Mouse (Mus musculus) cerebellum, adult 2 months (tissue): ENCODE measurements around the gene Cntn2. TPM values are rescaled to one million over a fixed set of nuclear protein-coding genes. Genes with fewer than 3 reads are reported as not detected.

ENCODE experiments used
- DNase-seq, 2 experiments: peaks; one replicate each; pipeline ENCODE4 v3.0.0; 2021
- H3K27ac ChIP-seq: fragments of 200-500 bp; 2 replicates; pipeline ENCODE4 v1.5.1; 2012; ENCODE audit warnings: low read length, control low read depth, inconsistent platforms; ENCODE audit not compliant: insufficient read depth
- H3K27me3 ChIP-seq: fragments of 200-500 bp; 2 replicates; pipeline ENCODE4 v1.6.1; 2012; ENCODE audit warnings: inconsistent platforms, mild to moderate bottlenecking, low read length, moderate library complexity; ENCODE audit not compliant: control insufficient read depth, insufficient read depth
- H3K4me1 ChIP-seq: fragments of 200-500 bp; 2 replicates; pipeline ENCODE4 v1.6.1; 2011; ENCODE audit warnings: low read length; ENCODE audit not compliant: control insufficient read depth, insufficient read depth
- H3K4me3 ChIP-seq: fragments of 200-500 bp; replicated peaks from 2 replicates; pipeline ENCODE3; 2011; ENCODE audit warnings: mild to moderate bottlenecking, low read depth, low read length, control low read depth; ENCODE audit not compliant: insufficient read depth
- CTCF ChIP-seq: fragments of 200-500 bp; IDR thresholded peaks from 2 replicates; pipeline ENCODE4 v1.5.1; 2011; ENCODE audit warnings: low read depth, mild to moderate bottlenecking, control low read depth, low read length, moderate library complexity, borderline replicate concordance; ENCODE audit not compliant: insufficient read depth
- POLR2A ChIP-seq: fragments of 200-500 bp; IDR thresholded peaks from 2 replicates; pipeline ENCODE4 v1.6.1; 2011; ENCODE audit warnings: low read length, control low read depth, borderline replicate concordance; ENCODE audit not compliant: insufficient read depth
- WGBS: fragments of 180-500 bp; shearing (Covaris S2); methylation state at CpG from one replicate; pipeline ENCODE4 v1.1.7; 2018; 5-methylcytosine and 5-hydroxymethylcytosine counted together
- polyA plus RNA-seq: library from polyadenylated mRNA; depleted of rRNA; stranded (reverse); fragments of >200 nt; gene quantifications from 2 replicates; pipeline ENCODE4 v1.2.3, GENCODE M21; 2012; rRNA removed

Cntn2 gene
- 165 and 168 TPM in 2 replicates for polyA plus RNA-seq

DNA sequence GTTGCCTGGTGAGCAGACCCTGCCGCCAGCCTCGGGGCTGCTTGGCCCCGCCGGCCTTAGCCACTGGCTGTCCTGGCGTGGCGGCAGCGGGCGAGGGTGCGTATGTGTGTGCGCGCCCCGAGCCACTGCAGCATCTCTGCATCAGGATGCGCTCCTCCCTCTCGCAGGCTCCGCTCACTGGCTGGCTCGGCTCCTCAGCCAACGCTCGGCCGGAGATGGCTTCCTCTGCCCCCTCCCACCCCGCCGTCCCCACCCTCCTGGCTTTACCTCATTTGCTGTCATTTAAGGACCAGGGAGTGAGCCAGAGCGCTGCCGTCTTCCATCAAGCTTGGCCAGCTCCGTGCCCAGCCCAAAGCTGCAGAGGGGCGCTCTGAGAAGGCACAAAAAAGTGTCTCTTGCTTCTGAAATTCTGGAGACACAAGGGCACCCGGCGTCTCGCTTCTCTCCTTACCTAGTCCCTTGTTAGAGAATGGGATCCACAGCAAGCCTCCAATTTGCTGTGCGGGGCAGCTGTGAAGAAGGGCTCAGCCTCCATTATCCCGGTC is at the start of gene Cntn2:
Gene Cntn2 (minus strand): TSS at position 495 of the 545 bp plus-strand sequence.
- DNase-seq = peak; percentile 88 to 93
- Histone ChIP-seq H3K4me3 (peak within 1 kb of the TSS; percentile 99), H3K27ac (peak within 1 kb of the TSS; percentile 92), H3K4me1 (peaks cover 20% of the 10 kb centered on the region), H3K27me3 (no peaks in the 10 kb centered on the region)
- peak; percentile 95 for TF ChIP-seq POLR2A
- TF ChIP-seq CTCF = no peak
- WGBS = under 1% methylated on average over 29 of the region's 30 CpGs

DNA sequence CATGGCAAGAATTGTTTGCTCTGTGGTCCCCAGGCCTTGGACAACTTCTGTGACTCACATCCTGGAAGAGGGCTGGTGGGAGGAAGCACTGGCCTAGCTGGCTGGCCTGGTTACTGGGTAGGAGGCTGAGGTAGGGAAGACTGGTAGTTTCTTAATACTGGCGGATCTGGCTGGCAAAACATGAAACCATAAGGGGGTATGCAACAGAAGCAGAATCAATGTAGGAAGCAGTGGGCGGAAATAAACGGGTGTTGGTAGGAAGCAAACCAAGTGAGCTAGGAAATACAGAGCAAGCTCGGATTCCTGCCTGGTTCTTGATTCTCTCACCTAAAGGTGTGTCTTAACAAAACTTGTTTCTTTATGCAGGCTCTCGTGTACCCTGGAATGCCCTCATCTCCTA is 49.1 kb upstream of the Cntn2 start:
- H3K27ac ChIP-seq = no peak overlapping the region
- H3K27me3 ChIP-seq = no peaks in the 10 kb centered on the region
- 69% methylated on average over 5 of the region's 5 CpGs for WGBS
- H3K4me3 ChIP-seq = no peak overlapping the region
- DNase-seq = no peak
- H3K4me1 ChIP-seq = peaks cover 35% of the 10 kb centered on the region
- no peak for TF ChIP-seq POLR2A
- no peak for TF ChIP-seq CTCF

DNA sequence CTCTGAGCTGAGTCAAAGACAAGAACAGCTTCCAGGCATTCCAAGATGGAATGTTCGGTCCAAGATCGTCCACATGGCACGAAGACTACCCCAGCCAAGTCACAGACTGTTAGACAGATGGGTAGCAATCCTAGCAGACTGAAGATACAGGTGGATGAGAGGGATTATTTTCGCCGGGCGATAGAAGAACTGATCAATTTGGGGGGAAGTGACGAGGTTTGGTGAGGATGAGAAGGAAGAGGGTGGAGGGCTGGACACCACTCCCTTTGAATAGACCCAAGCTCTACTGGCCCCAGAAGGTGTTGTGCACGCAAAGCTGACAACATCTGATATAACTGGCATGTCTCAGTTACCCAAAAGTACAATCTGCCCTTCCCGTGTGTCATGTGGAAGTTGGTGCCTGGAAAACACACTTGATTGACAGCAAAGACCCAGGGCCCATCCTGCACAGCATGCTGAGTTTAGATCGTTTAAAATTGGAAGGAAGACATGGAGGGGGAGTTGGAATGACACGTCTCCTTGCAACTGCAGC is 48.4 kb upstream of the Cntn2 start:
- DNase-seq = peak; percentile 46 to 69
- WGBS = 19% methylated on average over 11 of the region's 11 CpGs
- Histone ChIP-seq H3K27ac (no peak overlapping the region), H3K27me3 (no peaks in the 10 kb centered on the region), H3K4me3 (no peak overlapping the region), H3K4me1 (peaks cover 35% of the 10 kb centered on the region)
- TF ChIP-seq CTCF (no peak), POLR2A (no peak)

DNA sequence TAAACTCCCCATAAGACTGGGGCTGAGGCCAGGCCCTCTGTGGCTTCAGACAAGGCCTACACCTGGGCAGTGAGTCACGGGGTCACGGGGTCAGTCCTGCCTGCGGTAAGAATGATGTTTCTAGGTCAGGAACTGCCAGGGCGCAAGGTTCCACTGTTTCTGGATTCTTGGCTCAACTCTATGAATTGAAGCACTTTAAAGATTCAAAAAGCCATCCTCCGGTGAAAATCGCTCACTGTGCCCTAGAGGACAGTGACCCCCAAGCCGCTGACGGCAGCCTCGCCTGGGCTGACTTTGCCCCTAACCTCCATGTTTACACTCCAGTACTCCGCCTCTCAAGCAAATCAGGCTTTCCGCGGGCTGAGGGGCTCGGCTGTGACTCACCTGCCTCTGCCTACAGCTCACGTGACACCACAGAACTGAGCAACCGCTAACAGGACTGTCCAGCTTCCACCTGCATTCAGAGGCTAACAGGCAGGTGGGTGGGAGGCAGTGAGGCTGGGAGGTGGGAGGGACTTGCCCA is 43.7 kb upstream of the Cntn2 start:
- H3K4me1 ChIP-seq = peaks cover 33% of the 10 kb centered on the region
- H3K4me3 ChIP-seq = no peak overlapping the region
- TF ChIP-seq CTCF (no peak), POLR2A (no peak)
- 81% methylated on average over 15 of the region's 15 CpGs for WGBS
- DNase-seq = no peak
- H3K27ac ChIP-seq = no peak overlapping the region
- no peaks in the 10 kb centered on the region for H3K27me3 ChIP-seq

DNA sequence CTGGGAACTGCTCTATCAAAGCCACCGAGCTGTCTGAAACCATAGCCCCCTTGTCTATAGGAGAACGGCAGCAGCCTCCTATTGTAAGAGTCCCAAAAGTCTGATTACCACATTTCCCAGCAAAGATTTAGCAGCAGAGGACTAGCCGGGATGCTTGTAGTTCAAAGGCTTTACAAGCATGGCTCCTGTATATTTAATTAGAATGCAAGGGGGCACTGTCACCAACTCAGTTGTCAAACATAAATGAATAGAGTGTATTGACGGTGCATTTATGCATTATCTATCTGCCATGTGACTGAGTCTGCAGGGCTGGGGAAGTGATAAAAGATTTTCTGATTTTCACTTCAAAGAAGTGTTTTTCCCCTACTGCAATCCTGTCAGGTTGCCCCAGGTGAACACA is 42.3 kb upstream of the Cntn2 start:
- no peak overlapping the region for H3K4me3 ChIP-seq
- 67% methylated on average over 4 of the region's 4 CpGs for WGBS
- peaks cover 25% of the 10 kb centered on the region for H3K4me1 ChIP-seq
- no peak overlapping the region for H3K27ac ChIP-seq
- no peak for DNase-seq
- no peaks in the 10 kb centered on the region for H3K27me3 ChIP-seq
- TF ChIP-seq CTCF (no peak), POLR2A (no peak)

DNA sequence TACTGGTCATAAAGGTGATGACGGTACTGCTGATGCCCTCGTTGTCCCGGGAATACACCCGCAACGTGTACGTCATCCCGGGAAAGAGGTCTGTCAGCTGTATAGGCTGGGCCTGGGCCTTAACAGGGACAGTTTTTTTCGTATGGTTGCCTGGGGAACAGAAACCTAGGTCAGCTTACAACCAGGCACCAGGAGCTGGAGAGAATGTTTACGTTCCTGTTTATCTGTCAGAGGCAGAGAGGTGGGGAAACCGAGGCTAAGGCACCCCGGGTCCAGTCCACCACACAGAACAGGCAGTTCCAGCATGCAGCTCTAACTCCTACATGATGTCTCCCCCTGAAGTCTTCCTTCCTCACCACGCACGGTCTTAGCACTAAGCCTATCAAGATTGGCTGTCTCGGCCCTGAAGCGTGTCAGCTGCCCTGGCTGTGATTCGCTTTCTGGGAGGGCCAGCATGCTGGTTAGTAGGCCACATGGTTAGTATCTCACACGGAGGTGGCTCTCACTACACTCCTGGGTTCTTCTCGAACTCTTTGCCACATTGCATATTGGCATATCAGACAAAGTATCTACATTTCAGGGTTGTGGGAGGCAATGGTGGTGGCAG is 40.0 kb upstream of the Cntn2 start:
- WGBS = 73% methylated on average over 18 of the region's 18 CpGs
- no peaks in the 10 kb centered on the region for H3K27me3 ChIP-seq
- no peak for TF ChIP-seq POLR2A
- no peak for TF ChIP-seq CTCF
- no peak for DNase-seq
- H3K4me3 ChIP-seq = no peak overlapping the region
- H3K27ac ChIP-seq = no peak overlapping the region
- H3K4me1 ChIP-seq = peaks cover 24% of the 10 kb centered on the region

DNA sequence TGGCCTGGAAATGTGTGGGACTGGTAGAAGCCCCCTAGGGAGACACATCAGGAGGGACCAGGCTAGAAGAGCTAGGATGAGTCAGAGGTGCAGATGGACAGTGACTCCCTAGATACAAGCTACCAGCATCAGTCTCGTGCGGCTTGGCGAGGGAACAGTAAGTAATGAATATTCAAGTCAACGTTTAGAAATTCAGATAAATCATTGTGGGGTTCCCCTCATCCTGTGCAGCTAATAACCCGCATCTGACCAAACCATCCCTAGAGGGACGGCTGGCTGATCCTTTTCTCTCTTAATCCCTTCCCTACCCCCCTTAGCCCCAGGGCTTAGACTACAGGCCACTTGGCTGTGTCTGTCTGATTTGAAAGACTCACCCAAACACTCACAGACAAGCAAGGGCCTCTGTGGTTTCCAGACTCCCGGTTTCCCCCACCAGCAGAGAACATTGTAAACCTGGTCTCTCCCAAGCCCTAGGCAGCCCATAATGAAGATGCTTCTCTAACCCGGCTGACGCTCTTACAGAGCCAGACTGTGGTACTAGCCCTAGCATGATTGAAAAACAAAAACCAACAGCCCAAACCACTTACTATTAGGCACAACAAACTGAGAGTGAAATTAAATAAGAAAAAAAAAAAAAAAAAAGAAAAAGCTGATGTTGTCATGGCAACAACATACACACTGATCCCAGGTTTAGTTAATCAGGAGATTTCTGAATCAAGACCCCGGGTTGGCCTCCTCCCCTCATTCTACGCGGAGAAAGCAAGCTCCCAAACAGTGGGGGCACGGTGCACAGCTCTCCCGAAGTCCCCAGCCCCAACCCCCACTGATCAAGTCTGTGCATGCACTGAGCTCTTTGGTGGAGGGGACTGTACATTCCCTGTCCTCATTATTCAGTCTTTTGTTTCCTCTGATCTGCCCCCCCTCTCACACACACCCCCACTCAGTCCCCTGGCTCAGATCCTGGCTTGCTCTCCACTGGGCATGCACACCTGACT is 39.1 kb upstream of the Cntn2 start:
- Histone ChIP-seq H3K27me3 (no peaks in the 10 kb centered on the region), H3K27ac (peak overlapping the region; percentile 11), H3K4me3 (no peak overlapping the region), H3K4me1 (peaks cover 27% of the 10 kb centered on the region)
- DNase-seq = peak; percentile 51 to 77
- WGBS = 20% methylated on average over 14 of the region's 14 CpGs
- TF ChIP-seq POLR2A = no peak
- TF ChIP-seq CTCF = no peak
